Mouse (Mus musculus): ENCODE measurements at regions not wholly inside any gene's neighbourhood (a gene's known extent, or its start where the extent isn't known, plus 50 kb on each side); places are given as distances from the start of the nearest gene placed in this dataset.

DNA sequence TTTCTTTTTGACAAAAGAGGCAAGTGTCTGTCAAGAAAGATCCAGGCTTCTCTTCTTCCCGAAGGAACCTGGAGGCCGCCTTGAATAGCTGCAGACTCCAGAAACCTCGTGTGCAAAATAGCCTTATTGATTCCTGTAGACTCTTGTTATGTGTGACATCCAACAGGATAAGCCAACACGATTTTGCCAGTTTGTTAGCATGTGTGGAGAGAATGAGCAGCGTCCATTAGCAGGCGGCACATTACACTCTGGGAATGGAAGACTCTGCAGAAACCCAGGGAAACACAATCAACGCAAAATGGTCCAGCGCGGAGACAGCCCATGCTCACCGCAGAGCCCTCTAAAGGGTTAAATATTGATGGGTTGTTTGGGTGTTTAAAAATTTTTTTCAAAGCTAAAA lies 1014.9 kb downstream of the Adgrl2 start:
- Histone ChIP-seq H3K4me1 (ENCODE audit: control insufficient read depth, insufficient read depth, low read length) (no peaks in the 10 kb centered on the region), H3K27ac (ENCODE audit: insufficient read depth, low read length) (no peak overlapping the region), H3K4me3 (ENCODE audit: insufficient read depth, low read length) (no peak overlapping the region)
- TF ChIP-seq POLR2A (IDR thresholded peaks at IDR 0.05; ENCODE audit: extremely low read depth, insufficient read depth, low read length) (no peak), CTCF (IDR thresholded peaks at IDR 0.05; ENCODE audit: extremely low read depth, insufficient read depth, low read length) (no peak)

DNA sequence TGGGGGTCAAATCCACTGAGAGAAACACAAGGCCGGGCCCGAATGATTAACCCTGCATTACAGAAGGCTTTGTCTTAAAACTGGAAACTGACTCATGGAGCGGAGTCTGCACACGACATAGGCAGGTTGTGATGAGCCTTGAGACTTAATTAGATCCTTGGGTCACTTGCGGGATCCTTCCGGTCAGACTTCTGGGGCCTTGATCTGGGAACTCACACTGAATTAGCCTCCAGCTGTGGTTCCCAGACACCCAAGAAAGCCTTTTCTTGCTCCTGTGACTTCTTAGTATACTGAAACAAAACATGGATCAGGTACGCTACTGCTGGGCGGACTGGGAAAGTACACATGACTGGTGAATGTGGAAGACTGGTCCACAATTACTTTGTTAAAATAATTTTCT lies 1015.8 kb downstream of the Adgrl2 start:
- Histone ChIP-seq H3K4me3 (ENCODE audit: insufficient read depth, low read length) (no peak overlapping the region), H3K27ac (ENCODE audit: insufficient read depth, low read length) (no peak overlapping the region), H3K4me1 (ENCODE audit: control insufficient read depth, insufficient read depth, low read length) (no peaks in the 10 kb centered on the region)
- no peak for TF ChIP-seq POLR2A (IDR thresholded peaks at IDR 0.05; ENCODE audit: extremely low read depth, insufficient read depth, low read length)
- TF ChIP-seq CTCF (IDR thresholded peaks at IDR 0.05; ENCODE audit: extremely low read depth, insufficient read depth, low read length): no peak

DNA sequence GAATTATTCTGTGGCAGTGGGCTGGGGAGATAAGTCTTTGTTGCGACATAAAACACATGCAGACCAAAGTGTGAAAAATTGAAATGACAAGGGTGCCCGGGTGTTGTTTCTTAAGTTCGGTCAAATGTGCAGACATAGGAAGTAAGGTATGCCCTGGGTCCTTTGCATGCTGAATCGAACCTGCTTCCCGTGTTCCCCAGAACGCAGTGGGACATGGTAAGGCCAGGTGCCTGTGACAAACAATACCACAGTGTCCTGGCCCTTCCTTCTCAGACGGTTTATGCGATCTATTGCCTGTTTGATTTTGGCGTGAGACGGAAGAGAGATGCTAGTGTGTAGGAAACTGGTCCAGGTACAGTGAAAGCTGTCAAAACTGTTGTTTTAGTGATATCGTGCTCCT lies 1022.1 kb downstream of the Adgrl2 start:
- TF ChIP-seq POLR2A (IDR thresholded peaks at IDR 0.05; ENCODE audit: extremely low read depth, insufficient read depth, low read length) (no peak), CTCF (IDR thresholded peaks at IDR 0.05; ENCODE audit: extremely low read depth, insufficient read depth, low read length) (no peak)
- Histone ChIP-seq H3K27ac (ENCODE audit: insufficient read depth, low read length) (no peak overlapping the region), H3K4me1 (ENCODE audit: control insufficient read depth, insufficient read depth, low read length) (no peaks in the 10 kb centered on the region), H3K4me3 (ENCODE audit: insufficient read depth, low read length) (no peak overlapping the region)

DNA sequence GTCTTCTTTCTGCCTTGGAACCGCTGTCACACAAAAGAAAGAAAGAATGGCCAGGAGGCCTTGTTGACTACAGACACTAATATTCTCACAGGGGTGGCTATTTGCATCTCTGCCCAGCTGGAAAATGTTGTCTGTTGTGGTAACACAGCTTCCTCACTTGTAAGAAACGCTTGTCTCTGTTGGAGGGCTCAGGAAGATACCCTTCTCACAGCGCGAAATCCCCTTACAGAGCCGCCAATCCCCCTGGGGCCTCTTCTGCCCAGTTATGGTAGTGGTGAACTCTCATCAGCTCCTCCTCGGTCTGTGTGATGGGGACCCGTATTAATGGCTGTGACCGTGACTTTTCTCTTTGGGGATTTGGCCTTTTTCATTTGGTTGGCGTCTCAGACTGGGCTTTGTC lies 1022.5 kb downstream of the Adgrl2 start:
- Histone ChIP-seq H3K4me1 (ENCODE audit: control insufficient read depth, insufficient read depth, low read length) (no peaks in the 10 kb centered on the region), H3K4me3 (ENCODE audit: insufficient read depth, low read length) (no peak overlapping the region), H3K27ac (ENCODE audit: insufficient read depth, low read length) (no peak overlapping the region)
- no peak for TF ChIP-seq CTCF (IDR thresholded peaks at IDR 0.05; ENCODE audit: extremely low read depth, insufficient read depth, low read length)
- no peak for TF ChIP-seq POLR2A (IDR thresholded peaks at IDR 0.05; ENCODE audit: extremely low read depth, insufficient read depth, low read length)

DNA sequence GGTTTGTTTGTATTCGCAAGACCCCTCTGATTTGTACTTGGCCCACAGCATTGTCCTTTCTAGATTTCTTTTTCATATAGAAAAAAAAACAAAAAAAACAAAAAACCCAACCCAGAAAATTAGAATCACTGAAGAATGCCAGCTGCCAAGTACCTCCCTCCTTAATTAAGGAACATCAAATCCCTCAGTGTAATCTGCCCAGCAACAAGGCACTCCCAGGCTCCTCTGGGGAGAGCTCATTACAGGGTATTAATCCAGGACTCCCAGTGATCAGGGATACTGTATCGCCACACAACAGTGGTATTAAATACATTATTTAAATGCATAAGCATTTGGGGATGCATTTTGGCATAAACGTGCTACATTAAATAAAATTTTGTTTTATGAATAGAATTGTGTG lies 1023.1 kb downstream of the Adgrl2 start:
- no peak for TF ChIP-seq POLR2A (IDR thresholded peaks at IDR 0.05; ENCODE audit: extremely low read depth, insufficient read depth, low read length)
- no peak for TF ChIP-seq CTCF (IDR thresholded peaks at IDR 0.05; ENCODE audit: extremely low read depth, insufficient read depth, low read length)

DNA sequence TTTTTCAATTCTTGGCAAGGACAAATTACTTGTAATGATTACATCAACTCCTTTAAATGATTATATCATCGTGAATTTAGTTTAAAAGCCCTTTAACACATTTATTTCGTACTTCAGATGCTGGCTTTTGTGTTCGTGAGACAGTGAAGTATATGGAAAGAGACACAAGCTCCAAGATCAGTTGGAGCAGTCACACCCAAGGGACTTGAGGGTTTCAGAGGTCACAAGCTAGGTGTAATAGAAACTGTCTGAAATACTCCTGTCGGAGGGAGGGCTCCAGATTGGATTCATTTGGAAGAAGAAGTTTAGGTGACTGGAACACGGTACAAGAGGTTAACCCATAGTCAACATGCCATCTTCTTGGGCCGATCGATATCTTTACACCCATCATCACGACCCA lies 1023.5 kb downstream of the Adgrl2 start:
- TF ChIP-seq POLR2A (IDR thresholded peaks at IDR 0.05; ENCODE audit: extremely low read depth, insufficient read depth, low read length) (no peak), CTCF (IDR thresholded peaks at IDR 0.05; ENCODE audit: extremely low read depth, insufficient read depth, low read length) (no peak)
- no peaks in the 10 kb centered on the region for H3K4me1 ChIP-seq (ENCODE audit: control insufficient read depth, insufficient read depth, low read length)
- H3K4me3 ChIP-seq (ENCODE audit: insufficient read depth, low read length): no peak overlapping the region
- H3K27ac ChIP-seq (ENCODE audit: insufficient read depth, low read length): no peak overlapping the region

More for the DNA sequence above, 1023.1 kb downstream of the Adgrl2 start:
- Histone ChIP-seq H3K4me1 (ENCODE audit: control insufficient read depth, insufficient read depth, low read length) (no peaks in the 10 kb centered on the region), H3K4me3 (ENCODE audit: insufficient read depth, low read length) (no peak overlapping the region), H3K27ac (ENCODE audit: insufficient read depth, low read length) (no peak overlapping the region)

DNA sequence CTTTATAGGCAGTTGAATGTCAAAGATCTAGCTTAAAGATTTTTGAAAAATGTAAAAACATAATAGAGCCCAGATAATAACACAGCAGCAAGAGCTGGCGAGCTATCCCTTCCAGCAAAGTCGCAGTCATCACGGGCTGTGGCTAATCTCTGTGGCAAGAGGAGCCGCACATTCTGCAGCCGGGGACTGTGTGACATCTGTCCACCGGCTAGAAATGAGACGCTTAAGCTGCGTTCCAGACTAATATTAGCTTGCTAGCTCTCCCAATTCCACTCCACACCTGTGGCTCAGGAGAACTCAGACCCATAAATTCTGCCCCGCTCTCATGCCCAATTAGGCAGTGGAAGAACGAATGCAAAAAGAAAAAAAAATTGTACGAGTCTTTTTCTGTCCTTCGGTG lies 1024.0 kb downstream of the Adgrl2 start:
- Histone ChIP-seq H3K4me1 (ENCODE audit: control insufficient read depth, insufficient read depth, low read length) (no peaks in the 10 kb centered on the region), H3K4me3 (ENCODE audit: insufficient read depth, low read length) (no peak overlapping the region), H3K27ac (ENCODE audit: insufficient read depth, low read length) (no peak overlapping the region)
- no peak for TF ChIP-seq CTCF (IDR thresholded peaks at IDR 0.05; ENCODE audit: extremely low read depth, insufficient read depth, low read length)

DNA sequence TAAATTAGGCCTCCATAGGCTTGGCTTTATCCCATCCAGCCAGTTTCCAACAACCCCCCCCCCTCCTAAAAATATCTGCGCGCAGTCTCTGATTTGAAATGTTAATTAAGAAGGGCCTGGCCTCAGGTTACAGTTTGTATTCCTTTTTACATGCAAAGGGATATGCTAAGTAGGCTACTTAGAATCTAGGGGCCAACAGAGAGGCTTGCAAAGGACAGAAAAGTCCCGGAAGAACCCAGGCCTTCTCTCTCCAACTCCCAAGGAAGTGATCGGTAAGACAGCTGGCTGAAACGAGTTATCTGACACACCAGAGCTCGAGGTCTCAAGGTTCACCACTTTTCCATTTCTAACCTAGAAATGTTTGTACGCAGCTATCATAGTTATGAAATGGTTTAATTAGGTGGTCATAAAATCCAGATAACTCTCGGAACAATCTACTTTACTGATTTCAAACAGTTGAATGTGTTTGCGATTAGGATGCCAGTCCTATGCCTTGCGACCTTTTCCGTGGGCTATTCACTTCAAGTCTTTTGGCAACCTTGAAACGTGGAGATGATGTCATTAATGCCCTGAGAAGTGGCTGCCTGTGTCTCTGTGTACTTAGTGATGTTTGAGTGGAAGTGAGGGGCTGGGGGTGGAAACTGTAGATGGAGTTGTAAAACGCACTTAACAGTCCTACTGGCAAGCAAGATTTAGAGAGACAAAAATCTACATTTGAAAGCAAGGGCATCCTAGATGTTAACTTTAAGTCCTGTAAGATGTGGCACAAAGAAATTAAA lies 1026.5 kb downstream of the Adgrl2 start:
- Histone ChIP-seq H3K4me1 (ENCODE audit: control insufficient read depth, insufficient read depth, low read length) (no peaks in the 10 kb centered on the region), H3K4me3 (ENCODE audit: insufficient read depth, low read length) (no peak overlapping the region), H3K27ac (ENCODE audit: insufficient read depth, low read length) (no peak overlapping the region)
- no peak for TF ChIP-seq POLR2A (IDR thresholded peaks at IDR 0.05; ENCODE audit: extremely low read depth, insufficient read depth, low read length)

DNA sequence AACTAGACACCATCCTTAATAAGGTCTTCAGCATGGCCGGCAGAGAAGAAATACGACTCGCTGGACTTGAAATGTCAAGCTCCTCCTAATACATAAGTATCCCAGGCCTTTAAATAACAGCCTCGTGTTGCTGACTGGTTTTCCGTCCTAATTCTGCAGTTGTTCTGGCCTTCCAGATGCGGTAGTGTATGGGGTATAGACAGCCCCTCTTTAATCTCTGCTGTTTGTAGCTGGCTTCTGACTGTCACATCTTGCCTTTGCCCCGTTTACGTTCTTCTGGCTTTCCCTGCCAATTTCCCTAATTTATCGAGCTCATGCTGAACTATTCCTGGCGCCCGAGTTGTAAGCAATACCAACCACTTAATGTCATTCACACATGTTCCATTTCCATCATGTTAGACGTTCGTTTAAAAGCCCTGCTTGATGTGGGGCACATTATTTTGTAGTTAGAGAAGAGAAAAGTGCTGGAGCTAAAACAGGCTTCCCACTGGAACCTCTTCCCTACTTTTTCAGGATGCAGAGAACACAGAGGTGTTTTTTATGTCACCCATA lies 1042.2 kb downstream of the Adgrl2 start:
- H3K4me1 ChIP-seq (ENCODE audit: control insufficient read depth, insufficient read depth, low read length): no peaks in the 10 kb centered on the region
- H3K27ac ChIP-seq (ENCODE audit: insufficient read depth, low read length): no peak overlapping the region
- no peak for TF ChIP-seq POLR2A (IDR thresholded peaks at IDR 0.05; ENCODE audit: extremely low read depth, insufficient read depth, low read length)
- no peak for TF ChIP-seq CTCF (IDR thresholded peaks at IDR 0.05; ENCODE audit: extremely low read depth, insufficient read depth, low read length)
- no peak overlapping the region for H3K4me3 ChIP-seq (ENCODE audit: insufficient read depth, low read length)

DNA sequence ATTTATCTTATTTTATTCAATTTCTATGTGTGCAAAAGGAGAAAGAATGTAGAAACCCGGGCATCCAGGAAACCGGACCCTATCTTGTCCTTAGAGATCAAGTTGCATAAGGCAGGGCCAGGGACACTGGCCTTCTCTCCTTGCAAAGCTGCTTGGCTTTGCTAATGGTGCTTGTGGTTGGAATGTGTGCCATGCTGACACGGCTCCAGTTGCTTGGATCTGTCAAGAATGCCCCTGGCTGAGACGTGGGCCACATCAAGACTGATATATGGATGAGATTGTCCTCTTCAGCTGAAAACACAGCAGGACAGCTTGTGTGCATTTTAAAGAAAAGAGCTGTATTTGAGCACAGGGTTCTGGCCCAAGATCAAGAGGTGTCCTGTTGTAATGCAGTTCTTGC lies 1047.0 kb downstream of the Adgrl2 start:
- no peak for TF ChIP-seq CTCF (IDR thresholded peaks at IDR 0.05; ENCODE audit: extremely low read depth, insufficient read depth, low read length)
- no peak for TF ChIP-seq POLR2A (IDR thresholded peaks at IDR 0.05; ENCODE audit: extremely low read depth, insufficient read depth, low read length)
- H3K4me3 ChIP-seq (ENCODE audit: insufficient read depth, low read length): no peak overlapping the region
- H3K27ac ChIP-seq (ENCODE audit: insufficient read depth, low read length): no peak overlapping the region
- no peaks in the 10 kb centered on the region for H3K4me1 ChIP-seq (ENCODE audit: control insufficient read depth, insufficient read depth, low read length)
